Mouse (Mus musculus): ENCODE measurements around the gene Hist1h3g. TPM values are rescaled to one million over a fixed set of nuclear protein-coding genes. Genes with fewer than 3 reads are reported as not detected.

Gene Hist1h3g
- polyA plus RNA-seq, 1 experiment from 2014 or later = 4.1 TPM

GRCm38 (mm10) chr13:23584331-23584730, 49.1 kb downstream of the Hist1h3g start:
- H3K4me1 ChIP-seq (ENCODE audit: control insufficient read depth, insufficient read depth, low read length) = peaks cover 27% of the 10 kb centered on the region; the same call in 1 of the 2 replicates
- DNase-seq (ENCODE audit: low spot score) (peak; percentile 34), ATAC-seq (ENCODE audit: low read depth) (no peak)
- no peaks in the 10 kb centered on the region for H3K9me3 ChIP-seq (ENCODE audit: control insufficient read depth, low read length)
- peak overlapping the region; percentile 45 for H3K4me3 ChIP-seq (ENCODE audit: low read depth, low read length)
- peak overlapping the region; percentile 96 for H3K27ac ChIP-seq (replicated peaks; ENCODE audit: low read depth, low read length)
- no peaks in the 10 kb centered on the region for H3K27me3 ChIP-seq (replicated peaks; ENCODE audit: control insufficient read depth, insufficient read depth, low read length)
- H3K36me3 ChIP-seq (ENCODE audit: control insufficient read depth, insufficient read depth, low read length) = no peaks in the 10 kb centered on the region
- H3K9ac ChIP-seq (ENCODE audit: low read depth, low read length) = peak overlapping the region; percentile 77
- peak overlapping the region; percentile 65 for H3K4me2 ChIP-seq (ENCODE audit: low read depth, low read length)

GRCm38 (mm10) chr13:23585029-23585441, 49.8 kb downstream of the Hist1h3g start:
- under 1% methylated on average over 21 of the region's 21 CpGs for WGBS
- Histone ChIP-seq H3K27ac (replicated peaks; ENCODE audit: low read depth, low read length) (peak overlapping the region; percentile 96), H3K4me3 (ENCODE audit: low read depth, low read length) (peak overlapping the region; percentile 45), H3K4me1 (ENCODE audit: control insufficient read depth, insufficient read depth, low read length) (peaks cover 27% of the 10 kb centered on the region; the same call in 1 of the 2 replicates), H3K9ac (ENCODE audit: low read depth, low read length) (peak overlapping the region; percentile 77), H3K4me2 (ENCODE audit: low read depth, low read length) (peak overlapping the region; percentile 65), H3K27me3 (replicated peaks; ENCODE audit: control insufficient read depth, insufficient read depth, low read length) (no peaks in the 10 kb centered on the region), H3K36me3 (ENCODE audit: control insufficient read depth, insufficient read depth, low read length) (no peaks in the 10 kb centered on the region), H3K9me3 (ENCODE audit: control insufficient read depth, low read length) (no peaks in the 10 kb centered on the region)
- ATAC-seq (ENCODE audit: low read depth) (no peak), DNase-seq (ENCODE audit: low spot score) (peak; percentile 86)

Small RNA genes within 50 kb of the gene (microRNA-seq; reads per million reads assigned to microRNA genes)
- not detected for gene Gm44297 (ENCODE audit: borderline number of aligned reads)
- not detected for gene Gm44359 (ENCODE audit: borderline number of aligned reads)
- gene Gm44394 (ENCODE audit: borderline number of aligned reads) = not detected
- gene n-TStga1 (ENCODE audit: borderline number of aligned reads) = 0.83 reads per million

Other genes with a start within 250 kb of the Hist1h3g start
- gene Zfp322a, start 166.2 kb upstream of the Hist1h3g start, polyA plus RNA-seq (2014; fragmentation: Nextera tagmentation; extraction: Ambion mirVana) = 40.2 and 44.9 TPM in 2 replicates
- gene Abt1, start 111.6 kb upstream of the Hist1h3g start, polyA plus RNA-seq (2014; fragmentation: Nextera tagmentation; extraction: Ambion mirVana) = 10.3 and 11.6 TPM in 2 replicates
- gene Btn1a1, start 69.5 kb upstream of the Hist1h3g start, polyA plus RNA-seq (2014; fragmentation: Nextera tagmentation; extraction: Ambion mirVana) = 0.18 TPM in 1 of 2 replicates, not detected in the other
- gene Btn2a2, start 46.6 kb upstream of the Hist1h3g start, polyA plus RNA-seq (2014; fragmentation: Nextera tagmentation; extraction: Ambion mirVana) = 0.40 and 0.51 TPM in 2 replicates
- gene Hist1h4h, start 4.4 kb upstream of the Hist1h3g start, polyA plus RNA-seq (2014; fragmentation: Nextera tagmentation; extraction: Ambion mirVana) = 5.1 and 5.6 TPM in 2 replicates
- gene Hist1h2af, start 1.5 kb upstream of the Hist1h3g start, polyA plus RNA-seq (2014; fragmentation: Nextera tagmentation; extraction: Ambion mirVana) = 5.2 and 7.0 TPM in 2 replicates
- 0.76 and 0.77 TPM in 2 replicates for gene Hist1h2bh, start 8.0 kb downstream of the Hist1h3g start, polyA plus RNA-seq (2014; fragmentation: Nextera tagmentation; extraction: Ambion mirVana)
- 0.71 and 1.0 TPM in 2 replicates for gene Hist1h3f, start 8.6 kb downstream of the Hist1h3g start, polyA plus RNA-seq (2014; fragmentation: Nextera tagmentation; extraction: Ambion mirVana)
- 0.84 and 0.88 TPM in 2 replicates for gene Hist1h4f, start 16.2 kb downstream of the Hist1h3g start, polyA plus RNA-seq (2014; fragmentation: Nextera tagmentation; extraction: Ambion mirVana)
- gene Hist1h1d, start 17.8 kb downstream of the Hist1h3g start, polyA plus RNA-seq (2014; fragmentation: Nextera tagmentation; extraction: Ambion mirVana) = 0.60 TPM in 2 replicates
- gene Hist1h3e, start 26.9 kb downstream of the Hist1h3g start, polyA plus RNA-seq (2014; fragmentation: Nextera tagmentation; extraction: Ambion mirVana) = 4.4 and 6.1 TPM in 2 replicates
- 93.4 and 108 TPM in 2 replicates for gene Hist1h2ae, start 35.8 kb downstream of the Hist1h3g start, polyA plus RNA-seq (2014; fragmentation: Nextera tagmentation; extraction: Ambion mirVana)
- gene Hist1h2bg, start 36.0 kb downstream of the Hist1h3g start, polyA plus RNA-seq (2014; fragmentation: Nextera tagmentation; extraction: Ambion mirVana) = 5.1 and 5.3 TPM in 2 replicates
- gene Hist1h2bf, start 38.8 kb downstream of the Hist1h3g start, polyA plus RNA-seq (2014; fragmentation: Nextera tagmentation; extraction: Ambion mirVana) = 3.6 and 4.1 TPM in 2 replicates
- 1.6 and 2.8 TPM in 2 replicates for gene Hist1h2ad, start 39.0 kb downstream of the Hist1h3g start, polyA plus RNA-seq (2014; fragmentation: Nextera tagmentation; extraction: Ambion mirVana)
- 5.2 and 7.2 TPM in 2 replicates for gene Hist1h3d, start 40.3 kb downstream of the Hist1h3g start, polyA plus RNA-seq (2014; fragmentation: Nextera tagmentation; extraction: Ambion mirVana)
- 74.5 and 84.0 TPM in 2 replicates for gene Hist1h4d, start 46.2 kb downstream of the Hist1h3g start, polyA plus RNA-seq (2014; fragmentation: Nextera tagmentation; extraction: Ambion mirVana)
- gene Hist1h2be, start 85.7 kb downstream of the Hist1h3g start, polyA plus RNA-seq (2014; fragmentation: Nextera tagmentation; extraction: Ambion mirVana) = 1.5 and 2.2 TPM in 2 replicates
- gene Hist1h1e, start 87.1 kb downstream of the Hist1h3g start, polyA plus RNA-seq (2014; fragmentation: Nextera tagmentation; extraction: Ambion mirVana) = 12.8 and 15.7 TPM in 2 replicates
- gene Hist1h2ac, start 148.5 kb downstream of the Hist1h3g start, polyA plus RNA-seq (2014; fragmentation: Nextera tagmentation; extraction: Ambion mirVana) = 1.2 and 1.3 TPM in 2 replicates
- gene Hist1h2bc, start 148.8 kb downstream of the Hist1h3g start, polyA plus RNA-seq (2014; fragmentation: Nextera tagmentation; extraction: Ambion mirVana) = 52.7 and 78.2 TPM in 2 replicates
- gene Hist1h1t, start 160.4 kb downstream of the Hist1h3g start, polyA plus RNA-seq (2014; fragmentation: Nextera tagmentation; extraction: Ambion mirVana) = 0.19 and 0.31 TPM in 2 replicates
- gene Hist1h4c, start 163.0 kb downstream of the Hist1h3g start, polyA plus RNA-seq (2014; fragmentation: Nextera tagmentation; extraction: Ambion mirVana) = 5.7 and 5.8 TPM in 2 replicates
- 9.6 and 10.3 TPM in 2 replicates for gene Hfe, start 175.4 kb downstream of the Hist1h3g start, polyA plus RNA-seq (2014; fragmentation: Nextera tagmentation; extraction: Ambion mirVana)
- 36.1 and 37.8 TPM in 2 replicates for gene Hist1h1c, start 203.4 kb downstream of the Hist1h3g start, polyA plus RNA-seq (2014; fragmentation: Nextera tagmentation; extraction: Ambion mirVana)
- 5.1 and 7.5 TPM in 2 replicates for gene Hist1h3c, start 210.2 kb downstream of the Hist1h3g start, polyA plus RNA-seq (2014; fragmentation: Nextera tagmentation; extraction: Ambion mirVana)
- 1.2 and 2.1 TPM in 2 replicates for gene Hist1h2bb, start 211.3 kb downstream of the Hist1h3g start, polyA plus RNA-seq (2014; fragmentation: Nextera tagmentation; extraction: Ambion mirVana)
- 30.2 and 32.6 TPM in 2 replicates for gene Hist1h2ab, start 215.7 kb downstream of the Hist1h3g start, polyA plus RNA-seq (2014; fragmentation: Nextera tagmentation; extraction: Ambion mirVana)
- 6.6 and 11.5 TPM in 2 replicates for gene Hist1h3b, start 216.8 kb downstream of the Hist1h3g start, polyA plus RNA-seq (2014; fragmentation: Nextera tagmentation; extraction: Ambion mirVana)
- gene Hist1h4b, start 221.6 kb downstream of the Hist1h3g start, polyA plus RNA-seq (2014; fragmentation: Nextera tagmentation; extraction: Ambion mirVana) = 3.5 and 4.7 TPM in 2 replicates
- 0.68 and 0.74 TPM in 2 replicates for gene Hist1h4a, start 225.8 kb downstream of the Hist1h3g start, polyA plus RNA-seq (2014; fragmentation: Nextera tagmentation; extraction: Ambion mirVana)
- 3.7 and 4.9 TPM in 2 replicates for gene Hist1h3a, start 227.0 kb downstream of the Hist1h3g start, polyA plus RNA-seq (2014; fragmentation: Nextera tagmentation; extraction: Ambion mirVana)
- 3.2 and 3.5 TPM in 2 replicates for gene Hist1h1a, start 228.2 kb downstream of the Hist1h3g start, polyA plus RNA-seq (2014; fragmentation: Nextera tagmentation; extraction: Ambion mirVana)
- 0.31 TPM in 1 of 2 replicates, not detected in the other for gene Trim38, start 234.5 kb downstream of the Hist1h3g start, polyA plus RNA-seq (2014; fragmentation: Nextera tagmentation; extraction: Ambion mirVana)